Mouse (Mus musculus) bone marrow macrophage, adult 2 months (primary cell): ENCODE results near the gene Faf1.

Experiments used
- CTCF ChIP-seq: IDR thresholded peaks from 2 replicates; pipeline ENCODE4 v1.5.1; 2012; ENCODE audit warnings: low read depth, mild to moderate bottlenecking, low read length, moderate library complexity
- POLR2A ChIP-seq: IDR thresholded peaks from 2 replicates; pipeline ENCODE4 v1.6.1; 2012; ENCODE audit warnings: mild to moderate bottlenecking, low read depth, low read length, borderline replicate concordance

GRCm38 (mm10) chr4:109930935-109931334, 254.5 kb downstream of the Faf1 start:
- TF ChIP-seq CTCF (no peak), POLR2A (no peak)
